Mouse (Mus musculus): ENCODE results near the gene Crnkl1. TPM values are rescaled to one million over a fixed set of nuclear protein-coding genes. Genes with fewer than 3 reads are reported as not detected.

Crnkl1 gene
- total and polyA plus RNA-seq, 2 experiments from 2014 or later: 12.3 to 15.1 TPM

DNA sequence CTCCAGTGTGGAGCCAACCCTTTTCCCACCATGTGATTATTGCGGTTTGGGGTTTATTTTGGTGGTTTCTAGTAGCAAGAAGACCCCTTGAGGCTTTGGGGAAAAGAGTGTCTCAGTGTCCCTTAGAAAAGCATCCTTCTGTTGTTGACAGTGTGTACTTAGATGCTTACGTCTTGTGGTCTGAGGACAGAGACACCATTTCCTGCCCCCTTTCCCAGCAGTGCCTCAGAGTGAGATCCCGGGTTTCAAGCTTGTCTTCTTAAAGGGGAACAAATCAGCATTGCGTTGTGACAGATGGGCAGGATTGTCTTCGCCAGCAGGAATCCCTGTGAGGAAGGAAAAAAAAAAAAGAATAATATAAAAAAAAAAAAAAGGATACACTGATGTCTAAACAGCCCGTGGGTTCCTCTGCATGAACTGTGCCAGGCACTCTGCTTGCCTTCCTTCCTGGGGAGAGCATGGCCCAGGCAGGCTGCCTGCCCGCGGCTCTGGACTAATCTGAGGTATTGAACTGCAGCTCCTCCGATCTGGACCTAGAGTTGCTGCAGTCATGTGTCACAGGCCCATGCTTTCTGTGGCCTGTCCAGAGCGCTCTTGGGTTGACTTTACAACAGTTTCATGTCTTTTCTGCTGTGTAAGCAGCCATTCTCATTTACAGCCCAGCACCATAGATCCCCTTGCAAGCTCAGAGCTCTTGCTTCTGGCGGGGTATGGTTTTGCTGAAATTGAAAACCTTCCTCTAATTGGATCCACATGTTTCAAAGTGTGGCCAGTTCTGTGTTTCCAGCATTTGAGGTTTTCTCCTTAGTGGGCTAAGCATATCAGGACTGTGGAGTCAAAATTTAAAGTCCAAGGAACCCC, 53.7 kb downstream of the Crnkl1 start:
- no peaks in the 10 kb centered on the region for H3K9me3 ChIP-seq (ENCODE audit: low read length)
- no peak for TF ChIP-seq CTCF (IDR thresholded peaks at IDR 0.05; ENCODE audit: low read depth)
- H3K27me3 ChIP-seq (ENCODE audit: insufficient read depth, low read length): no peaks in the 10 kb centered on the region
- H3K9ac ChIP-seq (replicated peaks; ENCODE audit: low read length): no peak overlapping the region
- no peaks in the 10 kb centered on the region for H3K4me1 ChIP-seq (ENCODE audit: insufficient read depth, low read length)
- DNase-seq (ENCODE audit: low spot score) (no peak), ATAC-seq (no peak)
- peaks cover 12% of the 10 kb centered on the region; the same call in 1 of the 2 replicates for H3K36me3 ChIP-seq (ENCODE audit: insufficient read depth, low read length)
- H3K27ac ChIP-seq: peak overlapping the region; percentile 48; the same call in 1 of the 2 replicates
- H3K4me3 ChIP-seq (ENCODE audit: low read length): no peak overlapping the region
- H3K4me2 ChIP-seq (ENCODE audit: low read depth, low read length): no peak overlapping the region
- 42% methylated on average over 11 of the region's 11 CpGs for WGBS

DNA sequence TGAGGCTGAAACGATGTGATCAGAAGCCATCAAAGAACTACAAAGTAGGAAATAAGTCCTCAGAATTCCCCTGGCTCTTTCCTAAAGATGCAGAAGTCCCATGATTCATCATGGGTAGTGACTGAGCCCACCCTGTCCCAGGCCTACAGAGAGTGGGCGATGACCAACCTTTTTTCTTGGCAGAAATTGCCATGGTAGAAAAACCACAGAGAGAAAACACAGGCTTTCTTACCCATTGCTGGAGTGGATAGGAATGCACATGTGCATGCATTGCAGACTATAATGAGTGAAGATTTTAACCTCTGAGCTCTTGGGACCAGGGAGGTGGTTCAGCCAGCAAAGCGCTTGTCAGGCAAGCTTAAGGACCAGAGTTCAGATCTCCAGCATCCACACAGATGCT, 57.6 kb downstream of the Crnkl1 start:
- Histone ChIP-seq H3K4me2 (ENCODE audit: low read depth, low read length) (no peak overlapping the region), H3K9me3 (ENCODE audit: low read length) (no peaks in the 10 kb centered on the region), H3K27ac (no peak overlapping the region), H3K4me3 (ENCODE audit: low read length) (no peak overlapping the region), H3K9ac (replicated peaks; ENCODE audit: low read length) (no peak overlapping the region), H3K4me1 (ENCODE audit: insufficient read depth, low read length) (no peaks in the 10 kb centered on the region), H3K27me3 (ENCODE audit: insufficient read depth, low read length) (no peaks in the 10 kb centered on the region), H3K36me3 (ENCODE audit: insufficient read depth, low read length) (0 out of 2 replicates have a peak, but pooled peaks cover 5% of the 10 kb centered on the region)
- ATAC-seq: no peak
- DNase-seq (ENCODE audit: low spot score): no peak
- no peak for TF ChIP-seq CTCF (IDR thresholded peaks at IDR 0.05; ENCODE audit: low read depth)
- WGBS: 87% methylated on average over 3 of the region's 3 CpGs

DNA sequence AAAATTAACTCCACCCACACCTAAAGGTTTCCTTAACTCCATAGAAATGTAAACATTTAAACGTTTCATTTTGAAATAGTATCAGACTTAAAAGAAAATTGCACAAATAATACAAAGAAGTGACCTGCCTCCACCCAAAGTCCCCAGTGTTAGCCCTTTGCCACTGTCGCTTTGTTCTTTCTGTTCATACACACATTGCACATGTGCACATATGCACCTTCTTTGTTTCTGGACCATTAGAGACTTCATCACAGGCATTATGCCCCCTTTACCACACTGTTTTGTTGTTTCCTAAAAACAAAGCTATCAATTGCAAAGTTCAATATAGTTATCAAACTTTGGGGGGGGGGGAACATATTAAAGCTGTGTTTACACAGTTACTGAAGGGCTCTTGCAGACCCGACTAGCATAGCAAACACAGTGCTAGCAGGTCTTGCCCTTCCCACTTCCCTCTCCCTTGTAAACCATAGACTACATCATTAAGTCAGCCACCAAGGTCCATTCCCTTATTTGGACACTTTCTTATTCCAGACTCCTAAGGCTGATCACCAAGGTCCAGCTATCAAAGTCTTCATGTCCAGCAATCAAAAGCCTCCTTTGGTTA, 59.8 kb downstream of the Crnkl1 start:
- WGBS: 79% methylated on average over 3 of the region's 3 CpGs
- no peak overlapping the region for H3K9ac ChIP-seq (replicated peaks; ENCODE audit: low read length)
- no peaks in the 10 kb centered on the region for H3K9me3 ChIP-seq (ENCODE audit: low read length)
- no peak for ATAC-seq
- no peak overlapping the region for H3K4me3 ChIP-seq (ENCODE audit: low read length)
- no peak overlapping the region for H3K4me2 ChIP-seq (ENCODE audit: low read depth, low read length)
- 0 out of 2 replicates have a peak, but pooled peaks cover 5% of the 10 kb centered on the region for H3K36me3 ChIP-seq (ENCODE audit: insufficient read depth, low read length)
- no peak for DNase-seq (ENCODE audit: low spot score)
- no peaks in the 10 kb centered on the region for H3K27me3 ChIP-seq (ENCODE audit: insufficient read depth, low read length)
- TF ChIP-seq CTCF (IDR thresholded peaks at IDR 0.05; ENCODE audit: low read depth): no peak
- no peaks in the 10 kb centered on the region for H3K4me1 ChIP-seq (ENCODE audit: insufficient read depth, low read length)
- no peak overlapping the region for H3K27ac ChIP-seq

DNA sequence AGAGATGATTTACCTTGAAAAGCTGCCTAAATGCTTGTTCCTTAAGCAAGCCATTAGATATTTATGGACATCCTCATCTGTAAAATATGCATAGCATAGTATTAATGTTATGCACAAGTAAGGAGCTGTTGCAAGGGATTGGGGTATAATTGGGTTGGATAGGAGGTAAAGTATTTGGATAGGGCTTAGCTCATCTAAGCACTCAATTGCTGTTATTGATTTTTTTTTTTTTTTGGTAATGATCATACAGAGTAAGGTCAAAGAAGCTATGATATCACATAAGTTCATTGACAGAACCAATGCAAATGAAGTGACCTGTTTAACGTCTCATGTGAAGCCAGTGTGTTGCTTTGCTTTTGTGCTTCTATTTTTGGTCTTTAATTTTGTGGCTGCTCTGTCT, 60.9 kb downstream of the Crnkl1 start:
- ATAC-seq: no peak
- TF ChIP-seq CTCF (IDR thresholded peaks at IDR 0.05; ENCODE audit: low read depth): no peak

DNA sequence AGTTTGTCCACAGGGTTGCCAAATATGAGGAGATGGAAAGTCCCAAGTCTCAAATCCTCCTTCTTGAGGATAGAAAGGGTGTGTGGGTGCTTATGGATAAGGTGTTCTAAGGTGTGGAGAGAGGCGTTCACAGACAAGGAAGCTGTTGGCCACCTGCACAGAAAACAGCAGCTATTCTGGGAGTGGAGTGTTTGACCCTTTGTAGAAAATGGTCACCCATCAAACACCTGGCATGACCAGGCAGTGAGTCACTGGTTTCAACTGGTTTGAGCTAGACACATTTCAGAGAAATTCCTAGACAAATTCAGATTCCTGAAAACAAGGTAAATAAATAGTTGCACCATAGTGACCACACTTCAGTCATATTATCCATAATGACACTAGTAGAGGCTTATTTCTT, 62.7 kb downstream of the Crnkl1 start:
- ATAC-seq (no peak), DNase-seq (ENCODE audit: low spot score) (no peak)
- Histone ChIP-seq H3K27ac (no peak overlapping the region), H3K9ac (replicated peaks; ENCODE audit: low read length) (no peak overlapping the region), H3K27me3 (ENCODE audit: insufficient read depth, low read length) (no peaks in the 10 kb centered on the region), H3K36me3 (ENCODE audit: insufficient read depth, low read length) (no peaks in the 10 kb centered on the region), H3K4me2 (ENCODE audit: low read depth, low read length) (no peak overlapping the region), H3K4me1 (ENCODE audit: insufficient read depth, low read length) (no peaks in the 10 kb centered on the region), H3K9me3 (ENCODE audit: low read length) (no peaks in the 10 kb centered on the region), H3K4me3 (ENCODE audit: low read length) (no peak overlapping the region)
- no peak for TF ChIP-seq CTCF (IDR thresholded peaks at IDR 0.05; ENCODE audit: low read depth)
- 95% methylated on average over 1 of the region's 1 CpGs for WGBS

More for the DNA sequence above, 60.9 kb downstream of the Crnkl1 start:
- Histone ChIP-seq H3K4me3 (ENCODE audit: low read length) (no peak overlapping the region), H3K4me2 (ENCODE audit: low read depth, low read length) (no peak overlapping the region), H3K27ac (no peak overlapping the region), H3K4me1 (ENCODE audit: insufficient read depth, low read length) (no peaks in the 10 kb centered on the region), H3K36me3 (ENCODE audit: insufficient read depth, low read length) (0 out of 2 replicates have a peak, but pooled peaks cover 3% of the 10 kb centered on the region), H3K9ac (replicated peaks; ENCODE audit: low read length) (no peak overlapping the region), H3K27me3 (ENCODE audit: insufficient read depth, low read length) (no peaks in the 10 kb centered on the region), H3K9me3 (ENCODE audit: low read length) (no peaks in the 10 kb centered on the region)
- no peak for DNase-seq (ENCODE audit: low spot score)
- WGBS: 65% methylated on average over 1 of the region's 1 CpGs

DNA sequence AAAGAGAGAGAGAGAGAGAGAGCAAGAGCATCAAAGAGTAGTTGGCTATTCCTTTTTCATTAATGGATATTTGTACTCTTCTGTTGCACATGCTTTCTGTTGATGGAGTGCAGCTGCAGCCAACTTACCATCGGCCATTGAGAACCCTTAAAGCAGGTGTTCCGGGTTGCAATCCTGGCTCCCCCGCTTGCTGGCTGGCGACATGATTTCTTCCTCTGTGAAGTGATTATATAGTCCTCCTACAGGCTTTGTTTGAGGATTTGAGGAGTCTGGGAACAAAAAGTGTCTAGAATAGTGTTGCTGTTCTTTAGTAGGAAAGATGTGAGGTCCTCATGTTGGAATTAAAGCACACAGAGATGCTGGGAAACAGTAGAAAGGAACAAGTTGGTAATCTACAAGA, 63.5 kb downstream of the Crnkl1 start:
- H3K4me1 ChIP-seq (ENCODE audit: insufficient read depth, low read length): no peaks in the 10 kb centered on the region
- no peaks in the 10 kb centered on the region for H3K9me3 ChIP-seq (ENCODE audit: low read length)
- no peak overlapping the region for H3K4me2 ChIP-seq (ENCODE audit: low read depth, low read length)
- no peak for TF ChIP-seq CTCF (IDR thresholded peaks at IDR 0.05; ENCODE audit: low read depth)
- DNase-seq (ENCODE audit: low spot score) (no peak), ATAC-seq (no peak)
- no peak overlapping the region for H3K9ac ChIP-seq (replicated peaks; ENCODE audit: low read length)
- H3K36me3 ChIP-seq (ENCODE audit: insufficient read depth, low read length): no peaks in the 10 kb centered on the region
- 89% methylated on average over 4 of the region's 4 CpGs for WGBS
- no peak overlapping the region for H3K4me3 ChIP-seq (ENCODE audit: low read length)
- no peak overlapping the region for H3K27ac ChIP-seq
- no peaks in the 10 kb centered on the region for H3K27me3 ChIP-seq (ENCODE audit: insufficient read depth, low read length)

Small RNA genes lying within 50 kb of the gene (microRNA-seq; reads per million reads assigned to microRNA genes)
- 0 reads per million in 2 experiments for gene Gm25026

Other genes with a start within 250 kb of the Crnkl1 start
- gene Naa20, start 32.9 kb downstream of the Crnkl1 start, total RNA-seq (2014; rRNA removed): 104 and 105 TPM in 2 replicates
- gene Naa20, start 32.9 kb downstream of the Crnkl1 start, polyA plus RNA-seq (2015; fragmentation: Nextera tagmentation; extraction: Ambion mirVana): 166 and 168 TPM in 2 replicates
- gene Cfap61, start 230 bp downstream of the Crnkl1 start, total RNA-seq (2014; rRNA removed): 2.6 and 4.1 TPM in 2 replicates
- 3.7 and 5.4 TPM in 2 replicates for gene Cfap61, start 230 bp downstream of the Crnkl1 start, polyA plus RNA-seq (2015; fragmentation: Nextera tagmentation; extraction: Ambion mirVana)

All from hindbrain, postnatal 0 days (tissue).